Mouse (Mus musculus) forebrain, embryonic 16.5 days (tissue): ENCODE data around the gene Ccl3. TPM values are rescaled to one million over a fixed set of nuclear protein-coding genes. Genes with fewer than 3 reads are reported as not detected.

Experiments
- ATAC-seq: fragments of 200-750 bp; cut with Nextera tagmentation; 2 replicates; pipeline ENCODE4 v1.8.0; 2017; ENCODE audit warnings: mild to moderate bottlenecking, moderate library complexity
- H3K27ac ChIP-seq: fragments of 300-500 bp; sonication (generic); 2 replicates; pipeline ENCODE4 v1.5.1; 2014; ENCODE audit warnings: low read length, control low read depth
- H3K27me3 ChIP-seq: fragments of 300-500 bp; sonication (generic); replicated peaks from 2 replicates; pipeline ENCODE4 v1.6.1; 2014; ENCODE audit warnings: low read length; ENCODE audit not compliant: control insufficient read depth, insufficient read depth
- H3K36me3 ChIP-seq: fragments of 300-500 bp; sonication (generic); 2 replicates; pipeline ENCODE4 v1.6.1; 2014; ENCODE audit not compliant: control insufficient read depth, insufficient read depth
- H3K4me1 ChIP-seq: fragments of 300-500 bp; sonication (generic); replicated peaks from 2 replicates; pipeline ENCODE4 v1.6.1; 2014; ENCODE audit warnings: low read length; ENCODE audit not compliant: control insufficient read depth, insufficient read depth
- H3K4me2 ChIP-seq: fragments of 300-500 bp; sonication (generic); 2 replicates; pipeline ENCODE4 v1.6.1; 2014; ENCODE audit warnings: mild to moderate bottlenecking, low read length, control low read depth
- H3K4me3 ChIP-seq: fragments of 300-500 bp; sonication (generic); replicated peaks from 2 replicates; pipeline ENCODE4 v1.5.1; 2014; ENCODE audit warnings: mild to moderate bottlenecking, low read length, control low read depth
- H3K9ac ChIP-seq: fragments of 300-500 bp; sonication (generic); replicated peaks from 2 replicates; pipeline ENCODE4 v1.6.1; 2014; ENCODE audit warnings: low read depth, low read length, control low read depth
- H3K9me3 ChIP-seq: fragments of 300-500 bp; sonication (generic); 2 replicates; pipeline ENCODE4 v1.6.1; 2016; ENCODE audit warnings: low read length; ENCODE audit not compliant: control insufficient read depth
- WGBS: fragments of 180-500 bp; shearing (Covaris S2); extraction: QIAGEN DNeasy Blood & Tissue Kit; methylation state at CpG from one replicate; pipeline ENCODE4 v1.1.7; 2014; 5-methylcytosine and 5-hydroxymethylcytosine counted together
- polyA plus RNA-seq: library from polyadenylated mRNA; unstranded; fragments of >200 nt; fragmentation: Nextera tagmentation; extraction: Ambion mirVana; gene quantifications from 2 replicates; pipeline ENCODE4 v1.2.1, GENCODE M21; 2015

The Ccl3 gene
- polyA plus RNA-seq, 1 experiment from 2014 or later: 0.67 TPM

- 93% methylated on average over 3 of the region's 3 CpGs for WGBS
- H3K27me3 ChIP-seq: no peaks in the 10 kb centered on the region
- no peak overlapping the region for H3K4me3 ChIP-seq
- ATAC-seq: no peak
- H3K36me3 ChIP-seq: no peaks in the 10 kb centered on the region
- no peak overlapping the region for H3K27ac ChIP-seq
- no peak overlapping the region for H3K4me2 ChIP-seq
- no peaks in the 10 kb centered on the region for H3K9me3 ChIP-seq
- H3K9ac ChIP-seq: no peak overlapping the region
- H3K4me1 ChIP-seq: no peaks in the 10 kb centered on the region
Observed at GRCm38 (mm10) chr11:83605535-83605934, 43.6 kb downstream of the Ccl3 start.

GRCm38 (mm10) chr11:83604698-83605097, 44.5 kb downstream of the Ccl3 start:
- Histone ChIP-seq H3K27me3 (no peaks in the 10 kb centered on the region), H3K27ac (no peak overlapping the region), H3K4me1 (no peaks in the 10 kb centered on the region), H3K4me3 (no peak overlapping the region), H3K9ac (no peak overlapping the region), H3K9me3 (no peaks in the 10 kb centered on the region), H3K4me2 (no peak overlapping the region), H3K36me3 (no peaks in the 10 kb centered on the region)
- ATAC-seq: no peak
- WGBS: 82% methylated on average over 4 of the region's 4 CpGs

- no peak for ATAC-seq
- no peak overlapping the region for H3K4me2 ChIP-seq
- WGBS: 93% methylated on average over 3 of the region's 3 CpGs
- H3K27ac ChIP-seq: no peak overlapping the region
- H3K9me3 ChIP-seq: no peaks in the 10 kb centered on the region
- no peaks in the 10 kb centered on the region for H3K36me3 ChIP-seq
- H3K9ac ChIP-seq: no peak overlapping the region
- no peak overlapping the region for H3K4me3 ChIP-seq
- H3K4me1 ChIP-seq: no peaks in the 10 kb centered on the region
- no peaks in the 10 kb centered on the region for H3K27me3 ChIP-seq
Observed at GRCm38 (mm10) chr11:83603399-83603798, 45.8 kb downstream of the Ccl3 start.

GRCm38 (mm10) chr11:83600576-83600975, 48.6 kb downstream of the Ccl3 start:
- 86% methylated on average over 2 of the region's 2 CpGs for WGBS
- no peak for ATAC-seq

GRCm38 (mm10) chr11:83598991-83599390, 50.2 kb downstream of the Ccl3 start:
- no peaks in the 10 kb centered on the region for H3K4me1 ChIP-seq
- no peak overlapping the region for H3K4me3 ChIP-seq
- no peak overlapping the region for H3K27ac ChIP-seq
- no peak for ATAC-seq
- H3K27me3 ChIP-seq: no peaks in the 10 kb centered on the region
- H3K4me2 ChIP-seq: no peak overlapping the region
- 86% methylated on average over 3 of the region's 3 CpGs for WGBS
- H3K9ac ChIP-seq: no peak overlapping the region
- H3K9me3 ChIP-seq: no peaks in the 10 kb centered on the region
- H3K36me3 ChIP-seq: no peaks in the 10 kb centered on the region

More at GRCm38 (mm10) chr11:83600576-83600975, 48.6 kb downstream of the Ccl3 start:
- Histone ChIP-seq H3K4me1 (no peaks in the 10 kb centered on the region), H3K4me2 (no peak overlapping the region), H3K27me3 (no peaks in the 10 kb centered on the region), H3K9me3 (no peaks in the 10 kb centered on the region), H3K4me3 (no peak overlapping the region), H3K27ac (no peak overlapping the region), H3K36me3 (no peaks in the 10 kb centered on the region), H3K9ac (no peak overlapping the region)

GRCm38 (mm10) chr11:83598207-83598837, 50.8 kb downstream of the Ccl3 start:
- H3K4me2 ChIP-seq: no peak overlapping the region
- no peak overlapping the region for H3K9ac ChIP-seq
- H3K4me3 ChIP-seq: no peak overlapping the region
- no peak overlapping the region for H3K27ac ChIP-seq
- ATAC-seq: no peak
- H3K9me3 ChIP-seq: no peaks in the 10 kb centered on the region
- WGBS: 76% methylated on average over 3 of the region's 3 CpGs
- no peaks in the 10 kb centered on the region for H3K27me3 ChIP-seq
- H3K4me1 ChIP-seq: no peaks in the 10 kb centered on the region
- no peaks in the 10 kb centered on the region for H3K36me3 ChIP-seq

Other genes starting within 250 kb of the Ccl3 start
- 24.7 and 31.4 TPM in 2 replicates for gene Rasl10b, start 240.2 kb downstream of the Ccl3 start, polyA plus RNA-seq
- gene Gas2l2, start 219.9 kb downstream of the Ccl3 start, polyA plus RNA-seq: 0.39 and 0.81 TPM in 2 replicates
- gene 1700020L24Rik, start 211.7 kb downstream of the Ccl3 start, polyA plus RNA-seq: 0.26 and 1.0 TPM in 2 replicates
- gene Mmp28, start 186.3 kb downstream of the Ccl3 start, polyA plus RNA-seq: 1.8 and 1.9 TPM in 2 replicates
- 8.8 and 17.1 TPM in 2 replicates for gene Taf15, start 176.3 kb downstream of the Ccl3 start, polyA plus RNA-seq
- gene Heatr9, start 127.2 kb downstream of the Ccl3 start, polyA plus RNA-seq: not detected in 2 replicates
- gene Ccl5, start 118.8 kb downstream of the Ccl3 start, polyA plus RNA-seq: 0.60 TPM in 1 of 2 replicates, not detected in the other
- gene Ccl9, start 70.7 kb downstream of the Ccl3 start, polyA plus RNA-seq: 1.9 TPM in 2 replicates
- 1.9 and 2.4 TPM in 2 replicates for gene Ccl6, start 56.3 kb downstream of the Ccl3 start, polyA plus RNA-seq
- not detected in 2 replicates for gene Rpl9-ps1, start 3.7 kb downstream of the Ccl3 start, polyA plus RNA-seq
- 0.93 TPM in 1 of 2 replicates, not detected in the other for gene Ccl4, start 13.2 kb upstream of the Ccl3 start, polyA plus RNA-seq
- not detected in 2 replicates for gene Wfdc17, start 54.6 kb upstream of the Ccl3 start, polyA plus RNA-seq
- gene Wfdc18, start 59.7 kb upstream of the Ccl3 start, polyA plus RNA-seq: not detected in 2 replicates
- gene Wfdc21, start 97.6 kb upstream of the Ccl3 start, polyA plus RNA-seq: not detected in 2 replicates
- gene Heatr6, start 104.3 kb upstream of the Ccl3 start, polyA plus RNA-seq: 34.5 and 41.0 TPM in 2 replicates
- gene Hnf1b, start 200.7 kb upstream of the Ccl3 start, polyA plus RNA-seq: 0.16 TPM in 1 of 2 replicates, not detected in the other